Mouse (Mus musculus) bone marrow, adult 2 months (tissue): ENCODE results near the gene Mapk6. TPM values are rescaled to one million over a fixed set of nuclear protein-coding genes. Genes with fewer than 3 reads are reported as not detected.
"Not testable (repeated sequence)": the region's sequence is repeated elsewhere in the genome, so short reads cannot be mapped to it uniquely, and the experiment has no call there.

Experiments used
- H3K27ac ChIP-seq: fragments of 200-500 bp; 2 replicates; pipeline ENCODE4 v1.5.1; 2012; ENCODE audit warnings: low read depth, mild to moderate bottlenecking, control low read depth, inconsistent platforms, low read length; ENCODE audit not compliant: control insufficient read depth, poor library complexity, insufficient read depth
- H3K4me1 ChIP-seq: fragments of 200-500 bp; 2 replicates; pipeline ENCODE4 v1.6.1; 2011; ENCODE audit warnings: low read length; ENCODE audit not compliant: control insufficient read depth, insufficient read depth
- H3K4me3 ChIP-seq: fragments of 200-500 bp; replicated peaks from 2 replicates; pipeline ENCODE3; 2011; ENCODE audit warnings: mild to moderate bottlenecking, low read depth, low read length, control low read depth; ENCODE audit not compliant: control insufficient read depth
- CTCF ChIP-seq: fragments of 200-500 bp; IDR thresholded peaks from 2 replicates; pipeline ENCODE4 v1.5.1; 2011; ENCODE audit warnings: low read length, control low read depth; ENCODE audit not compliant: control insufficient read depth, insufficient read depth
- POLR2A ChIP-seq: fragments of 200-500 bp; IDR thresholded peaks from 2 replicates; pipeline ENCODE4 v1.6.1; 2011; ENCODE audit warnings: low read depth, mild to moderate bottlenecking, control low read depth, low read length, borderline replicate concordance; ENCODE audit not compliant: control insufficient read depth
- WGBS: fragments of 180-500 bp; shearing (Covaris S2); methylation state at CpG from one replicate; pipeline ENCODE4 v1.1.7; 2018; 5-methylcytosine and 5-hydroxymethylcytosine counted together
- polyA plus RNA-seq: library from polyadenylated mRNA; stranded (reverse); fragments of >200 nt; gene quantifications from 2 replicates; pipeline ENCODE4 v1.2.4, GENCODE M21; 2011; ENCODE audit warnings: low replicate concordance; ENCODE audit not compliant: missing spikeins, insufficient read depth, insufficient read length

Mapk6 gene
- polyA plus RNA-seq, 1 experiment, result 36.8 TPM

DNA sequence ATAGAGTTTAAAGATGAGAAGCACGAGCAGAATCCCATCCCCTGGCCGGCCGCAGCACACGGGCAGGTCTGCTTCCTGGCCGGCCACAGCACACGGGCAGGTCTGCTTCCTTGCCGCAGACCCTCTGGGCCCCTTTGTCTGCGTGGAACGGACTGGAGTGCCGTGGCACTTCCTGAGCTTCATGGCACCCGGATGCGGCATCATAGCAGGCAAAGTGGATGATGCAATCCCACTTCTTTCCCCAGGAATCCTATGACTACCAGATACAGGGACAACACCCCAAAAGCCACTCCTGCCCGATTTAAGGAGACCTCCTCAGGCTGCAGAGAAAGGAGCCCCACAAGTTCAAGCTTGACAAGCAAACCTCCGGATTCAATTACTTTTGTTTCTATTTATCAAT lies 27.0 kb downstream of the Mapk6 start:
- no peak for TF ChIP-seq CTCF
- TF ChIP-seq POLR2A, result no peak
- H3K4me1 ChIP-seq, result no peaks in the 10 kb centered on the region; the same call in 1 of the 2 replicates
- H3K4me3 ChIP-seq, result no peak overlapping the region
- 84% methylated on average over 14 of the region's 14 CpGs for WGBS
- no peak overlapping the region for H3K27ac ChIP-seq

DNA sequence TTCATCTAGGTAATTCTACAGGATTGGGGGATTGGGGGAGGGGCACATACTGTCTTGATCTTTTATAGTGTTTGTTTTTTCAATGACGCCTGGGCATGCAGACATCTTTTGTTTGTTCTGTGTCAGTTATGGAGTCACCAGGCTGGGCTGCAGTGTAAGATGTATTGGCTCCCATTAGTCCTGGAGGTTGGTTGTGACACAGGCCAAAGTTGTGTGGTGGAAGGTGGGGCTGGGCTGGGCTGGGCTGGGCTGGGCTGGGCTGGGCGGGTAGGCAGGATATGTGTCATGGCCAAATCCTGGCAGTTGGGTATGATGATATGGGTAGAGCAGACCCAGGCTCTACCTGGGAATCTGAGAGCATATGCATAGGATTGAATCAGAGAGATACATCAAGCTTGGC lies 31.0 kb downstream of the Mapk6 start:
- Histone ChIP-seq H3K4me3 (no peak overlapping the region), H3K27ac (no peak overlapping the region), H3K4me1 (no peaks in the 10 kb centered on the region)
- TF ChIP-seq POLR2A, result no peak
- no peak for TF ChIP-seq CTCF
- WGBS, result 67% methylated on average over 2 of the region's 2 CpGs

DNA sequence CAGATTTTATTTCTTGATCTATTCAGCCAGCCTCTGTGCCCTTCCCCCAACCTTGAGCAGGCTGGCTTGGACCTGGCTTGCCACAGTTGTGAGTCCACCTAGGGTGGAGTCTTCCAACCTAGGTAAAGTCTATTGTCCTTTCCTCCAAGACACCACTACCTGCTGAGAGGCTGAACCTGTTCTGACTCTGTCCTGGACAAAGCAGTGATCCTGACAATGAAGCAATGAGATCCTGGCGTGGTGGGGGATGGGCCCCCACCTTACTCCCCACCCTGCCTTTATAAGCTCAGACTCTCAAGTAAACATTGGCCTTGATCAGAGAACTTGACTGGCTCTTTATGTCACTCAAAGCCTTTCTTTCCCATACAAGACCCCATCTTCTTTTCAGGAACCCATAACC lies 33.4 kb downstream of the Mapk6 start:
- no peak for TF ChIP-seq CTCF
- no peak for TF ChIP-seq POLR2A
- Histone ChIP-seq H3K4me1 (no peaks in the 10 kb centered on the region), H3K4me3 (no peak overlapping the region), H3K27ac (no peak overlapping the region)
- WGBS, result 81% methylated on average over 1 of the region's 1 CpGs

DNA sequence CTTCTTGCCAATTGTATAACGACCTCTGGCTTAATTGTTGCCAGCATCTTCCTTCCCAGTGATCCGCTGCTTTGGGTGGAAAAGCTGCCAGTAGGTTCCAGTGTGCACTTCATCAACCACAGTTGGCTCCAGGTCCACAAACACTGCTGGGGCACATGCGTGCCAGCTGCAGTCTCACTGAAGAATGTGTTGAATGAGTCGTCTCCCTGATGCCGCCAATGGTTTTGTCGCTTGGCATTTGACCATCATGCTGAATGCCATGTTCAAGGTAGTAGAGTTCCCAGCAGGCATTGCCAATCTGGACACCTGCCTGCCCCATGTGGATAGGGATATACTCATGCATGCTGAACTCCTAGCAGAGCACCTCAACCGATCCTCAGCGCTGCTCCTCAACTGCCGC lies 34.2 kb downstream of the Mapk6 start:
- Histone ChIP-seq H3K27ac (no peak overlapping the region), H3K4me1 (no peaks in the 10 kb centered on the region), H3K4me3 (no peak overlapping the region)
- WGBS, result 93% methylated on average over 9 of the region's 9 CpGs
- no peak for TF ChIP-seq CTCF
- no peak for TF ChIP-seq POLR2A

GRCm38 (mm10) chr9:75368779-75369178 lies 41.0 kb downstream of the Mapk6 start:
- WGBS, result 65% methylated on average over 3 of the region's 3 CpGs
- H3K27ac ChIP-seq, result no peak overlapping the region
- no peak overlapping the region for H3K4me3 ChIP-seq
- H3K4me1 ChIP-seq, result no peaks in the 10 kb centered on the region; the same call in 1 of the 2 replicates
- TF ChIP-seq CTCF, result no peak
- no peak for TF ChIP-seq POLR2A

GRCm38 (mm10) chr9:75366191-75366590 lies 43.6 kb downstream of the Mapk6 start:
- H3K4me3 ChIP-seq, result no peak overlapping the region
- TF ChIP-seq CTCF (no peak), POLR2A (no peak)
- 69% methylated on average over 5 of the region's 5 CpGs for WGBS
- H3K27ac ChIP-seq, result no peak overlapping the region
- peaks cover 6% of the 10 kb centered on the region; the same call in 1 of the 2 replicates for H3K4me1 ChIP-seq

DNA sequence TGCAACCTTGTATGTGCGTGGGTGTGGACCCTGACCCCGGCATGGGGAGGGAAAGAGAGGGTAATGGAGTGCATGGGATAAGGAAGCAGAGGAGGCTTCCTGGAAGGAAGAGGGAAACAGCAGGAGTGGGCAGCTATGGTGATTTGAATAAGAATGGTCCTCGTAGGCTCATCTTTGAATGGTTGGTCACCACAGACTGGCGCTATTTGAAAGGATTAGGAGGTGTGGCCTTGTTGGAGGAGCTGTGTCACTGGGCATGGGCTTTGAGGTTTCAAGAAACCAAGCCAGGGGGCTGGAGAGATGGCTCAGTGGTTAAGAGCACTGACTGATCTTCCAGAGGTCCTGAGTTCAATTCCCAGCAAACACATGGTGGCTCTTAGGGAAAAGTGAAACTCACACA lies 44.6 kb downstream of the Mapk6 start:
- H3K4me3 ChIP-seq, result no peak overlapping the region

DNA sequence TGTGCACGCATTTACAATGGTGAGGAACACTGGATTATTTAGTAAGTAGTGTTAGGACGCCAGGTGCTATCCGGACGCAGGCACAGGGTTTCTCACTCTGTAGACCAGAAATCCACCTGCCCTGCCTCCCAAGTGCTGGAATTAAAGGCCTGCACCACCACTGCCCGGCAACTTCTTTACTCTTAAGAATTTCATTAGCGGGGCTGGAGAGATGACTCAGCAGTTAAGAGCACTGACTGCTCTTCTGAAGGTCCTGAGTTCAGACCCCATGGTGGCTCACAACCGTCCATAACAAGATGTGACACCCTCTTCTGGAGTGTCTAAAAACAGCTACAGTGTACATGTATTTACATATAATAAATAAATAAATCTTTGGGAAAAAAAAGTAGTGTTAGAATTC lies 46.1 kb downstream of the Mapk6 start:
- 63% methylated on average over 7 of the region's 7 CpGs for WGBS
- not testable (repeated sequence) for H3K4me1 ChIP-seq, H3K27ac ChIP-seq, H3K4me3 ChIP-seq

More for the DNA sequence above, 44.6 kb downstream of the Mapk6 start:
- TF ChIP-seq POLR2A, result no peak
- no peak for TF ChIP-seq CTCF
- 82% methylated on average over 4 of the region's 4 CpGs for WGBS
- Histone ChIP-seq H3K27ac (no peak overlapping the region), H3K4me1 (peaks cover 6% of the 10 kb centered on the region; the same call in 1 of the 2 replicates)

- no peak overlapping the region for H3K4me3 ChIP-seq
- no peak for TF ChIP-seq POLR2A
- TF ChIP-seq CTCF, result no peak
- peaks cover 6% of the 10 kb centered on the region; the same call in 1 of the 2 replicates for H3K4me1 ChIP-seq
- 83% methylated on average over 5 of the region's 5 CpGs for WGBS
- H3K27ac ChIP-seq, result peak overlapping the region; percentile 14; the same call in 1 of the 2 replicates
Measured at GRCm38 (mm10) chr9:75363001-75363400, 46.8 kb downstream of the Mapk6 start.
